ENCODE assay signal across 14 mouse cellular contexts in genomic region chr3:98273623-98274398, GRCm38 (mm10). TPM values are rescaled to one million over a fixed set of nuclear protein-coding genes. Genes with fewer than 3 reads are reported as not detected.
DNase-seq lines count a peak whose midpoint lies in the region; ATAC-seq lines count a peak whose summit lies in the region.
"Had no signal": no experiment of that assay in that cellular context is flagged by ENCODE, and none has a peak within 500 bp of the region (broad histone marks: within the 10 kb centered on the region; RNA-seq: fewer than 3 reads in every experiment).

No protein-coding gene starts in this region.

- no peak for DNase-seq in liver
- no peak for DNase-seq in urinary bladder, postnatal 36 days (ENCODE audit: low spot score in 2 of 2)
- no peak for DNase-seq in retina, postnatal 1 day
- DNase-seq: kidney, postnatal 36 days; right cerebral cortex, postnatal 4 days; thymus, adult 2 months had no signal

- H3K9me3 ChIP-seq in liver, embryonic 12.5 days (replicated peaks) = no peaks in the 10 kb centered on the region
- no peaks in the 10 kb centered on the region for H3K9me3 ChIP-seq in embryonic facial prominence, embryonic 12.5 days
- H3K9me3 ChIP-seq in intestine, embryonic 15.5 days = no peaks in the 10 kb centered on the region
- H3K9me3 ChIP-seq in stomach, embryonic 14.5 days (ENCODE audit: control insufficient read depth, low read depth, low read length) = no peaks in the 10 kb centered on the region
- H3K9me3 ChIP-seq: neural tube, embryonic 15.5 days had no signal

- no peak overlapping the region for H3K9ac ChIP-seq in liver, embryonic 12.5 days
- no peak overlapping the region for H3K9ac ChIP-seq in embryonic facial prominence, embryonic 12.5 days
- H3K9ac ChIP-seq in intestine, embryonic 15.5 days = no peak overlapping the region
- no peak overlapping the region for H3K9ac ChIP-seq in stomach, embryonic 14.5 days (replicated peaks; ENCODE audit: low read depth, low read length)
- H3K9ac ChIP-seq: neural tube, embryonic 15.5 days had no signal

- H3K27ac ChIP-seq in liver, embryonic 12.5 days = no peak overlapping the region
- peak overlapping the region; percentile 37; the same call in 1 of the 2 replicates for H3K27ac ChIP-seq in embryonic facial prominence, embryonic 12.5 days
- H3K27ac ChIP-seq in intestine, embryonic 15.5 days = no peak overlapping the region
- no peak overlapping the region for H3K27ac ChIP-seq in stomach, embryonic 14.5 days (ENCODE audit: low read length)
- H3K27ac ChIP-seq: macrophage; neural tube, embryonic 15.5 days had no signal

- H3K36me3 ChIP-seq in liver, embryonic 12.5 days = no peaks in the 10 kb centered on the region
- H3K36me3 ChIP-seq in embryonic facial prominence, embryonic 12.5 days = no peaks in the 10 kb centered on the region
- H3K36me3 ChIP-seq in intestine, embryonic 15.5 days = no peaks in the 10 kb centered on the region
- no peaks in the 10 kb centered on the region for H3K36me3 ChIP-seq in stomach, embryonic 14.5 days (ENCODE audit: control insufficient read depth, insufficient read depth, low read length)
- H3K36me3 ChIP-seq: neural tube, embryonic 15.5 days had no signal

- 52% methylated on average over 11 of the region's 11 CpGs for WGBS in liver, embryonic 12.5 days (ENCODE audit: insufficient replicate concordance)
- 60% methylated on average over 11 of the region's 11 CpGs for WGBS in embryonic facial prominence, embryonic 12.5 days
- WGBS in intestine, embryonic 15.5 days = 60% methylated on average over 11 of the region's 11 CpGs
- 52% methylated on average over 11 of the region's 11 CpGs for WGBS in stomach, embryonic 14.5 days

- H3K4me3 ChIP-seq in liver, embryonic 12.5 days = no peak overlapping the region
- no peak overlapping the region for H3K4me3 ChIP-seq in embryonic facial prominence, embryonic 12.5 days
- H3K4me3 ChIP-seq in intestine, embryonic 15.5 days (replicated peaks) = no peak overlapping the region
- no peak overlapping the region for H3K4me3 ChIP-seq in stomach, embryonic 14.5 days (ENCODE audit: low read depth, low read length)
- H3K4me3 ChIP-seq: neural tube, embryonic 15.5 days had no signal

- no peak overlapping the region for H3K4me2 ChIP-seq in liver, embryonic 12.5 days
- H3K4me2 ChIP-seq in embryonic facial prominence, embryonic 12.5 days (replicated peaks) = no peak overlapping the region
- H3K4me2 ChIP-seq in intestine, embryonic 15.5 days (replicated peaks) = no peak overlapping the region
- H3K4me2 ChIP-seq in stomach, embryonic 14.5 days (replicated peaks; ENCODE audit: low read depth, low read length) = no peak overlapping the region
- H3K4me2 ChIP-seq: neural tube, embryonic 15.5 days had no signal

- H3K4me1 ChIP-seq in liver, embryonic 12.5 days = peaks cover 23% of the 10 kb centered on the region
- peaks cover 5% of the 10 kb centered on the region; the same call in 1 of the 2 replicates for H3K4me1 ChIP-seq in embryonic facial prominence, embryonic 12.5 days
- peaks cover 6% of the 10 kb centered on the region for H3K4me1 ChIP-seq in intestine, embryonic 15.5 days (replicated peaks)
- H3K4me1 ChIP-seq in stomach, embryonic 14.5 days (ENCODE audit: control insufficient read depth, insufficient read depth, low read length) = peaks cover 6% of the 10 kb centered on the region; the same call in 1 of the 2 replicates
- H3K4me1 ChIP-seq: neural tube, embryonic 15.5 days had no signal

- ATAC-seq in liver, embryonic 12.5 days = peak; percentile 27; the same call in 1 of the 2 replicates
- peak; percentile 56; the same call in 1 of the 2 replicates for ATAC-seq in embryonic facial prominence, embryonic 12.5 days (ENCODE audit: insufficient number of reproducible peaks, insufficient read depth, low FRiP score, low TSS enrichment)
- peak; percentile 32; the same call in 1 of the 2 replicates for ATAC-seq in intestine, embryonic 15.5 days
- 0 out of 2 replicates have a peak, but pooled peaks have one; percentile 18 for ATAC-seq in stomach, embryonic 14.5 days (ENCODE audit: insufficient number of reproducible peaks, insufficient read depth, low FRiP score, low read depth)

- no peaks in the 10 kb centered on the region for H3K27me3 ChIP-seq in liver, embryonic 12.5 days (replicated peaks)
- H3K27me3 ChIP-seq in embryonic facial prominence, embryonic 12.5 days = no peaks in the 10 kb centered on the region
- no peaks in the 10 kb centered on the region for H3K27me3 ChIP-seq in intestine, embryonic 15.5 days (replicated peaks)
- no peaks in the 10 kb centered on the region for H3K27me3 ChIP-seq in stomach, embryonic 14.5 days (ENCODE audit: control insufficient read depth, insufficient read depth, low read length)
- H3K27me3 ChIP-seq: neural tube, embryonic 15.5 days had no signal

RNA-seq across cellular contexts. Expression of gene Hmgcs2, which starts 6.4 kb away (rescaled TPM):
- 24.7 and 26.9 TPM in 2 replicates for polyA plus RNA-seq in liver, embryonic 12.5 days (2016; fragmentation: Nextera tagmentation; extraction: Ambion mirVana)
- polyA plus RNA-seq in embryonic facial prominence, embryonic 12.5 days (2016; fragmentation: Nextera tagmentation; extraction: Ambion mirVana) = 2.7 and 2.8 TPM in 2 replicates
- 149 and 177 TPM in 2 replicates for polyA plus RNA-seq in intestine, embryonic 15.5 days (2015; fragmentation: Nextera tagmentation; extraction: Ambion mirVana)
- 12.2 and 16.1 TPM in 2 replicates for polyA plus RNA-seq in stomach, embryonic 14.5 days (2014; fragmentation: Nextera tagmentation; extraction: Ambion mirVana)
- polyA plus RNA-seq: macrophage had no signal

RNA-seq across cellular contexts. Expression of gene Reg4, which starts 51.9 kb away (rescaled TPM):
- polyA plus RNA-seq in liver, embryonic 12.5 days (2016; fragmentation: Nextera tagmentation; extraction: Ambion mirVana) = not detected in 2 replicates
- polyA plus RNA-seq in embryonic facial prominence, embryonic 12.5 days (2016; fragmentation: Nextera tagmentation; extraction: Ambion mirVana) = not detected in 2 replicates
- polyA plus RNA-seq in intestine, embryonic 15.5 days (2015; fragmentation: Nextera tagmentation; extraction: Ambion mirVana) = 14.3 and 18.3 TPM in 2 replicates
- not detected in 2 replicates for polyA plus RNA-seq in stomach, embryonic 14.5 days (2014; fragmentation: Nextera tagmentation; extraction: Ambion mirVana)
- polyA plus RNA-seq: cortical plate, adult 2 months; heart, postnatal 0 days; macrophage; neural tube, embryonic 15.5 days had no signal

Comparison
In these comparisons a context has a peak if more than half of its experiments do, and no peak if none do; other contexts are left out.
1. RNA of gene Reg4, which starts 51.9 kb away (polyA plus RNA-seq): 14.3 to 18.3 TPM in intestine, embryonic 15.5 days; not detected in stomach, embryonic 14.5 days, not detected in liver, embryonic 12.5 days and not detected in embryonic facial prominence, embryonic 12.5 days; every median in the first group is over 10 times any median in the second.
2. Peak in every context shown above with its lines, with median percentiles within 50 percentile points of each other: ATAC-seq.